ENCODE assay signal across 9 mouse cellular contexts in the genomic region with DNA sequence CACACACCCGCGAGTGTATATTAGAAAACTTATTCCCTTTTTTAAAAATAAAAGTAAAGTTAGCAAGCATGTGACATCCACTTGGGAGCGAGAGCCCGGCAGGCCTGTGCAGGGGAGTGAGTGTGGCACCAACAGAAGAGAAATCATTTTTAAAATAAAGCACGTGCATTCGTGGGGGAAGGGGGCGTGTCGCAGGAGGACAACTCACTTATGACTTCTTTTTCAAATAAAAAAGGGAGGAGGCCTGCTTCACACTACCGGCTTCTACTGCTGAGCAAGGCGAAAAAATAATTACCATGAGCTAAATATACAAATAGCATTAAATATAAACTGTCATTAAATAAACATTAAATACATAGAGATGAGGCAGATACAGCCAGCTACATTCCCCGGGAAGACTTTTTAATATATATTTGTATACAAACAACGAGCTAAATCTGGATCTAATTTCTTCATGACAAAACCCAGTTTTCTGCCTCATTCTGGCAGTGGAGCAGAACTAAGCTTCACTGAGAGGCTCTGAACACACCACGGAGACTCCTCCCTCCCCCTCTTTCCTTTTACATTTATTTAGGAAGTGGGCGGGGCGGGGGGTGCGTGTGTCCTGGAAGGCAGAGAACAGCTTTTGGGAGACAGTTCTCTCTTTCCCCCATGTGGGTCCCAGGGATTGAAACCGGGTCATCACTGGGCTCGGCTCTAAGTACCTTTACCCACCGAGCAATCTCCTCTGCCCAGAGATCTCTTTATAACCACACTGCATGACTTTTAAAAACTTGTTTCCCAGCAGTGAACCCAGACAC. TPM values are rescaled to one million over a fixed set of nuclear protein-coding genes. Genes with fewer than 3 reads are reported as not detected.
DNase-seq lines count a peak whose midpoint lies in the region; ATAC-seq and TF ChIP-seq lines count a peak whose summit lies in the region.
"Had no signal": no experiment of that assay in that cellular context is flagged by ENCODE, and none has a peak within 500 bp of the region (broad histone marks: within the 10 kb centered on the region; RNA-seq: fewer than 3 reads in every experiment).

No protein-coding gene starts in this region.

- peaks cover 19% of the 10 kb centered on the region for H3K36me3 ChIP-seq in heart, adult 2 months (ENCODE audit: control insufficient read depth, insufficient read depth, low read length)
- H3K36me3 ChIP-seq in hindbrain, embryonic 15.5 days = no peaks in the 10 kb centered on the region
- H3K36me3 ChIP-seq in midbrain, embryonic 13.5 days = no peaks in the 10 kb centered on the region

- no peak overlapping the region for H3K9ac ChIP-seq in heart, adult 2 months (ENCODE audit: low read depth, low read length)
- H3K9ac ChIP-seq in hindbrain, embryonic 15.5 days = no peak overlapping the region
- H3K9ac ChIP-seq in midbrain, embryonic 13.5 days (replicated peaks) = peak overlapping the region; percentile 28

- H3K27me3 ChIP-seq in heart, adult 2 months (ENCODE audit: control insufficient read depth, insufficient read depth, low read length) = no peaks in the 10 kb centered on the region
- H3K27me3 ChIP-seq in hindbrain, embryonic 15.5 days = no peaks in the 10 kb centered on the region
- H3K27me3 ChIP-seq in midbrain, embryonic 13.5 days = no peaks in the 10 kb centered on the region

- peaks cover 16% of the 10 kb centered on the region; the same call in 1 of the 2 replicates for H3K79me2 ChIP-seq in heart, adult 2 months (replicated peaks; ENCODE audit: control insufficient read depth, insufficient read depth, low read length)

- peak overlapping the region; percentile 57 for H3K4me2 ChIP-seq in hindbrain, embryonic 15.5 days
- H3K4me2 ChIP-seq in midbrain, embryonic 13.5 days (replicated peaks) = peak overlapping the region; percentile 77

- ATAC-seq in hindbrain, embryonic 15.5 days (ENCODE audit: low FRiP score, low read depth) = no peak
- no peak for ATAC-seq in midbrain, embryonic 13.5 days
- no peak for ATAC-seq in frontal cortex, adult (ENCODE audit: low TSS enrichment)

- intact Hi-C loops in heart, adult 2 months (cut with DNase I) = loop anchor here (2.0 kb wide), 1 partner anchor 17 kb away; no protein-coding TSS in a partner anchor
- intact Hi-C loops in heart, postnatal 36 days (cut with DNase I) = no loop called here

- peak overlapping the region; percentile 30; the same call in 1 of the 2 replicates for H3K27ac ChIP-seq in heart, adult 2 months
- H3K27ac ChIP-seq in brown adipose tissue, adult 24 weeks (replicated peaks; ENCODE audit: low read depth, low read length) = peak overlapping the region; percentile 62
- peak overlapping the region; percentile 48 for H3K27ac ChIP-seq in hindbrain, embryonic 15.5 days (replicated peaks)
- H3K27ac ChIP-seq in midbrain, embryonic 13.5 days = peak overlapping the region; percentile 51; the same call in 1 of the 2 replicates

- peak in 1 of 2 experiments; percentile 44 for DNase-seq in heart, adult 2 months
- DNase-seq in heart, postnatal 36 days = no peak
- no peak for DNase-seq in cerebellum, adult 8-10 months
- DNase-seq in layer of hippocampus, adult 9-10 months (ENCODE audit: low spot score) = no peak
- DNase-seq: gastrocnemius, postnatal 14 days had no signal

- no peaks in the 10 kb centered on the region for H3K9me3 ChIP-seq in hindbrain, embryonic 15.5 days
- H3K9me3 ChIP-seq in midbrain, embryonic 13.5 days = no peaks in the 10 kb centered on the region

- H3K4me3 ChIP-seq in heart, adult 2 months = peak overlapping the region; percentile 17; the same call in 1 of the 2 replicates
- H3K4me3 ChIP-seq in brown adipose tissue, adult 24 weeks (ENCODE audit: insufficient read depth, low read depth, low read length) = peak overlapping the region; percentile 41
- H3K4me3 ChIP-seq in hindbrain, embryonic 15.5 days = no peak overlapping the region
- peak overlapping the region; percentile 17 for H3K4me3 ChIP-seq in midbrain, embryonic 13.5 days (replicated peaks)

- peaks cover 43% of the 10 kb centered on the region for H3K4me1 ChIP-seq in heart, adult 2 months (ENCODE audit: control insufficient read depth, insufficient read depth, low read length)
- H3K4me1 ChIP-seq in brown adipose tissue, adult 24 weeks (ENCODE audit: control insufficient read depth, insufficient read depth, insufficient read length, low read length) = peaks cover 61% of the 10 kb centered on the region
- H3K4me1 ChIP-seq in hindbrain, embryonic 15.5 days (replicated peaks) = peaks cover 93% of the 10 kb centered on the region
- H3K4me1 ChIP-seq in midbrain, embryonic 13.5 days (replicated peaks) = peaks cover 98% of the 10 kb centered on the region

- no peak for TF ChIP-seq CTCF in heart, adult 2 months (IDR thresholded peaks at IDR 0.05)

- TF ChIP-seq EP300 in heart, adult 2 months (IDR thresholded peaks at IDR 0.05; ENCODE audit: insufficient read depth, low read depth, low read length) = no peak

- TF ChIP-seq POLR2A in heart, adult 2 months (IDR thresholded peaks at IDR 0.05; ENCODE audit: insufficient read depth, low read depth, low read length) = no peak

- WGBS in heart, adult 2 months = 22% methylated on average over 19 of the region's 19 CpGs
- WGBS in hindbrain, embryonic 15.5 days = 34% methylated on average over 19 of the region's 19 CpGs
- 19% methylated on average over 19 of the region's 19 CpGs for WGBS in midbrain, embryonic 13.5 days

RNA-seq across cellular contexts. Expression of gene Vgll4, which starts 53.7 kb away (rescaled TPM):
- total RNA-seq in heart, adult 2 months (2021) = 10 to 100 TPM; 23.5 to 24.7 TPM
- polyA plus RNA-seq in heart, adult 2 months (2012; rRNA removed) = 22.3 and 24.2 TPM in 2 replicates
- total RNA-seq in heart, postnatal 36 days (2021) = 10 to 100 TPM; 20.6 to 23.1 TPM
- polyA plus RNA-seq in brown adipose tissue, adult 24 weeks (2012; ENCODE audit: insufficient read depth, insufficient read length, missing spikeins) = 59.1 and 73.9 TPM in 2 replicates
- 51.8 and 59.6 TPM in 2 replicates for polyA plus RNA-seq in hindbrain, embryonic 15.5 days (2015; fragmentation: Nextera tagmentation; extraction: Ambion mirVana)
- 62.4 and 66.2 TPM in 2 replicates for polyA plus RNA-seq in midbrain, embryonic 13.5 days (2015; fragmentation: Nextera tagmentation; extraction: Ambion mirVana)
